Mouse (Mus musculus) erythroblast, embryonic 14.5 days (primary cell): ENCODE results near the gene Agps.

Source experiments
- GATA1 ChIP-seq: IDR thresholded peaks from 2 replicates; pipeline ENCODE4 v1.6.1; 2012; ENCODE audit warnings: low read length, inconsistent platforms, mixed read lengths
- TAL1 ChIP-seq: IDR thresholded peaks from 3 replicates; pipeline ENCODE4 v1.6.1; 2012; ENCODE audit warnings: low read length, inconsistent platforms, mixed read lengths

GRCm38 (mm10) chr2:75959850-75960365 lies 127.9 kb downstream of the Agps start:
- TF ChIP-seq GATA1, result no peak
- TF ChIP-seq TAL1, result no peak
